Mouse (Mus musculus) erythroid progenitor cell, adult 5-6 weeks (primary cell): ENCODE measurements around the gene Llgl2. TPM values are rescaled to one million over a fixed set of nuclear protein-coding genes. Genes with fewer than 3 reads are reported as not detected.

ENCODE experiments used
- ATAC-seq: replicated peaks from 2 replicates; pipeline ENCODE4 v1.8.0; 2016; ENCODE audit warnings: moderate number of reproducible peaks, mild to moderate bottlenecking, moderate TSS enrichment, inconsistent platforms; ENCODE audit not compliant: poor library complexity, low FRiP score, severe bottlenecking
- total RNA-seq, 2 experiments: library from RNA; stranded (forward) in 1 of 2; stranded (reverse) in 1 of 2; fragments of 150-400 nt in 1 of 2; fragments of 186-747, 209-891 nt in 1 of 2; gene quantifications; 2 replicates each; pipeline versions ENCODE4 v1.2.3 to v1.2.4; 2015 to 2017; ENCODE audit warnings: low replicate concordance in 2 of 2

Gene Llgl2
- 1.7 TPM in 1 of 2 replicates, not detected in the other for total RNA-seq (2015; ENCODE audit: low replicate concordance)
- total RNA-seq (2017; ENCODE audit: low replicate concordance): 0.26 and 1.8 TPM in 2 replicates

DNA sequence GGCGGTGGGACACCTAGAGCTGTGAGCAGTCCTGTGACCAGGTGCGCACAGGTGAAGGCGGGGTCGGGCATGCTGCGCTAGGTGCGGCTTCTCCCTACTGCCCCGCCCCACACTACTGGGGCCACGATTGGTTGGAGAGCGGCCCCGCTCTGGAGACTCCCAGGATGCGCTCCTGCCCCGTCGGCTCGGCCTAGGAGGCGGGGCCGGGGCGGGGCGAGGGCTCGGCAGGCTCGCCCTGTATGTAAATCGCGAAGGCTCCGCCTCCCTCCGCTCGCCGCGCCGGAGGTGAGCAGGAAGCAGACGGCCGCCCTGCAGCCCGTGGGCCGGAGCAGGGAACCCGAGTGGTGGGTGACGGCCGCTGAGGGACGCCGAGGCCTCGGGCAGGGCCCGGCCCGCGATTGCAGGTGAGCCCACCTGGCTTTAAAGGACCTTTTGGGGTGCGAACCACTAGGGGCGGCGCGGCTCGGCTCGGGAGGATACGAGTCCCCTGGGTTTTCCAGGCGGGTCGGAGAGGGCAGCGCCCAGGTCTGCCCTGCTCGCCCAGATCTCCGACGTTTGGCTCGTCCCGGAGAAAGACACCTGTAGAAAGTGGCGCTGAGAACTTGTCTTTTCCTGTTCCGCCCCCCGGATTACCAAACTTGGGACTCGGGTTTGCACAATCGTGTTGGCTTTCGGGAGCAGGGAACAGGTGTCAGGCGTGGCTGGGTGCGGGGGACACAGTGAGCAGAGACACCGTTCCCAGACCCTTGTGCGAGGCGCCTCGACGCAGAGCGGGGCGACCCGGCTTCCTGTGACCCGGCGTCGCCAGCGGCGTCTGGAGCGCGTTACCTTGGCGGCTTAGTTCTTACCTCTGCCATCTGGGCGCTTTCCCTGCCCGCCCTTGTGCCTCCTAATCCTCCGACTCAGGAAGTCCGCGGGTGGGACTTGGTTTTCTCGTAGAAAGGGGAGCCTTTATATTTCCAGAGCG, at the start of gene Llgl2:
Llgl2 (plus strand) TSS at position 276 of the 967 bp plus-strand sequence.
- peak; percentile 92 for ATAC-seq

- ATAC-seq: no peak
Measured at GRCm38 (mm10) chr11:115774653-115775052, 49.2 kb upstream of the Llgl2 start.

- no peak for ATAC-seq
Measured at GRCm38 (mm10) chr11:115775821-115776665, 47.8 kb upstream of the Llgl2 start.

DNA sequence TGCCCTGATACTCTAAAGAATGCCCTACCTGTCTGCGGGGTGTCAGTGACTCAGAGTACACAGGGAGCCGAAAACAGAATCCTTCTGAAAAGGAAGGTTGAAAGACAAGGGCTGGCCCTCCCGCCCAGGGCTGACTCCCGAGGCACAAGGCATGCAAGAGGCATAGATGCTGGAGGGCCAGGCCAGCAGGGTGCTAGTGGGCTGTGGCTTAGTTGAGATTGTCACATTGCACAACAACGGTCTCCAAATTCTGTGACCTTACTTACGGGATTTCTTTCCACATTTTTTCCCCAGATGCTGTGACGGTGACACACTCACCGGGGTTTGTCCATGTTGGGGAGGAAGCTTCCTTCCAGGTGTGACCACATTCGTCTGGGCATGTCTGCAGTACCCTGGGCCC, 46.9 kb upstream of the Llgl2 start:
- ATAC-seq: no peak

- ATAC-seq: no peak
Measured at GRCm38 (mm10) chr11:115777487-115778335, 46.1 kb upstream of the Llgl2 start.

DNA sequence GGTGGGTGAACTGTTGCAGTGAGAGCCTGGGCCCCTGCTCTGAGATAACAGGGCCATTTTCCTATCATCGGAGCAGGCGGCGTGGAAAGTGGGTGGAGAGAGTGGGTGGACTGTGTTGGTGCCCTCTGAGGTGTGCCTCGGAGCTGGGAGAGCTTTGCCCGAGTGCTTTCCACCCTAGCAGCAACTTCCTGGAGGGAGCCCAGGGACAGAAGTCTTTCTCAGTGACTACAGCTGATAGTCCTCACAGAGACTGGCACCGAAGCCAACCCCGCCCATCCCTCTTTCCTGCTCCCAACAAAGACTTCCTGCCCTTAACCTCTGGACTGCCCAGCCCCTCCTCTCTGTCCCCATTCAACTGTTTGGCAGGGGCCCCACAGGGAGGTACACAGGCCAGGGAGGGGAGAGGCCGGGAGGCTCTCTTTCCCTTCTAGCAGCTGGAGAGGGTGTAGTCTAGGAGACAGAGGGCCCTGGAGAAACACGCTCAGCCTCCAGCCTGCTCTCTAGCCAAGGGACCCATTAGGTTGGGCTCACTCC, 44.7 kb upstream of the Llgl2 start:
- peak; percentile 87 for ATAC-seq

- ATAC-seq: no peak
Measured at GRCm38 (mm10) chr11:115780141-115781070, 43.4 kb upstream of the Llgl2 start.

DNA sequence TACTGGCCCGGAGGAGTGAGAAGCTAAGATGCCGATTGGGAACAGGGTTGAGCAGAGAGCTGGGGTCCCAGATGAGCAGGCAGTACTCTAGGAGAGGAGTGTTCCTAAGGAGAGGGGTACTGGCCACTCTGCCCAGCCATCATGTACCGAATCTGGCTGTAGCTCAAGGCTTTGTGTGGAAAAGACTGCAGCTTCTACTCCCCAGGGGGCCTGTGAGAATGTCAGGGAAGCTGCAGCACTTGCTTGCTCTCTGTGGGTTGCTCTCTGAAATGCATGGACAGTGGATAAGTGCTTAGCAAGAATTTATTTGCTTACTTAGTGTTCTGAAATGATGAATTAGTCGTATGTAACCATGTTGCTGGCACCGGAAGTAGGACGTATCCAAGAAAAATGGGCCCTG, 37.4 kb upstream of the Llgl2 start:
- ATAC-seq: no peak

DNA sequence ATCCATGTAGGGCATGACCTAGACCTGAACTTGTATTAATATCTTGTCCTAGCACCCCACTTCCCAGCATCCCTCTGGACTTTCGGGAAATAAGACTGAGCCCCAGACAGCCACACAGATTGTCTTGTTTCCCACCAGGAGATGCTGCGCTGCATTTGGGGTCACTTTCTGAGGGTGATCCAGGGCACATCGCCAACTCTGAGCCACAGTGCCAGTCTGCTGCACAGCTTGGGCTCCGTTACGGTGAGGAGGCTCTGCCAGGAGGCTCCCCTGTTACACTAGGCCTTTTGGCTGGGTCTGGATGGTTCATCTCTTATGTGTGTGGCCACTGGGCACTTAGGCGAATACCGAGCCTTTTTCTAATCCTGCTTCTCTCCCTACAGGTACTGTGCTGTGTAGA, 34.1 kb upstream of the Llgl2 start:
- ATAC-seq: no peak

- no peak for ATAC-seq
Measured at GRCm38 (mm10) chr11:115791919-115792318, 31.9 kb upstream of the Llgl2 start.

- no peak for ATAC-seq
Measured at GRCm38 (mm10) chr11:115792353-115792752, 31.5 kb upstream of the Llgl2 start.

GRCm38 (mm10) chr11:115796898-115797297, 27.0 kb upstream of the Llgl2 start:
- no peak for ATAC-seq

DNA sequence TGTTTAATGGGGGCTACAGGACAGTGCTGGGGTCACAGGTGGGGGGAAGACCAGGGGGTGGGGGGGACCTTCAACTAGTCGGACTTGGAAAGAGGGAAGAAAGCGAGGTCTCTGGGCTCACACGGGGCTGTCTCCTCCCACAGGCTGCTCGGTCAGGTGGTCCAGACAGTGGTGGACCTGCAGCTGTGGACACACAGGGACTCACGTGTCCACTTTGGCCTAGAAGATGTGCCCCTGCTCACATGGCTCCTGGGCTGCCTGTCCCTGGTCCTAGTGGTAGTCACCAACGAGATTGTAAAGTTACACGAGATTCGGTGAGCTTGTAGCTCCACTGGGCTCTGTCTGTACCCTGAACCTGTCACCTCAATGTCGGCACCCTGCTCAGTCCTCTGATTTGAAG, 26.2 kb upstream of the Llgl2 start:
- no peak for ATAC-seq

DNA sequence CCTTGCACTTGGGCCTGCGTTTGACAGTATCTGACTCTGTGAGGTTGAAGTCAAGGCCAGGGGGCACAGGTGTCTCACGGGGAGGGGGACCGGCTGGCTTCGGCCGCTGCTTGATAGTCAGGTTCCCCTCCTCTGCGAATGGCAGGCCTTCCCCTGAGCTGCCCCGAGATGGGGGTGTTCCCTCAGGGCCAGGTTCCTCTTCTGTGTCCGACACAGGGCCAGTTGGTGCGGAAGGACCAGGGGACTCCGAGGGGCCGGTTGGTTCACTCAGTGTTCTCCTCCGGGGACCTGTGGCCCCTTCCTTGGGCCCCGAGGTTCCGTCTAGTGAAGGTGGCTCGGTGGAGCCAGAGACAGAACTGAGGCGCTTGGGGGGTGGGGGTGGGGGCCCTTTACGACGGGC, 22.9 kb upstream of the Llgl2 start:
- no peak for ATAC-seq

GRCm38 (mm10) chr11:115803072-115803709, 20.7 kb upstream of the Llgl2 start:
- ATAC-seq: no peak

GRCm38 (mm10) chr11:115805005-115805404, 18.8 kb upstream of the Llgl2 start:
- peak; percentile 88 for ATAC-seq

GRCm38 (mm10) chr11:115806154-115806553, 17.7 kb upstream of the Llgl2 start:
- no peak for ATAC-seq

GRCm38 (mm10) chr11:115807306-115807705, 16.5 kb upstream of the Llgl2 start:
- no peak for ATAC-seq
